Mouse (Mus musculus): Measurements from ENCODE around the gene Pkd1.

- TF ChIP-seq CTCF (IDR thresholded peaks at IDR 0.05) (no peak), POLR2A (IDR thresholded peaks at IDR 0.05; ENCODE audit: insufficient read depth, low read depth, low read length) (no peak)
These were observed 44.6 kb downstream of the Pkd1 start for GRCm38 (mm10) chr17:24593992-24594890.
